Mouse (Mus musculus) adrenal gland, postnatal 14 days (tissue): ENCODE results near the gene Dysf. TPM values are rescaled to one million over a fixed set of nuclear protein-coding genes. Genes with fewer than 3 reads are reported as not detected.
A peak's percentile ranks its signal among the peaks of the same experiment; 100 is the strongest.

Experiments used
- DNase-seq: peaks from one replicate; pipeline ENCODE4 v3.0.0; 2021; ENCODE audit warnings: mixed read lengths
- total RNA-seq: library from RNA; stranded (reverse); gene quantifications from 2 replicates; pipeline ENCODE4 v1.2.3, GENCODE M21; 2021

Gene Dysf
- total RNA-seq, 1 experiment from 2014 or later: 49.2 TPM

- DNase-seq: no peak
Measured at GRCm38 (mm10) chr6:84111106-84111505, 102.7 kb downstream of the Dysf start.

- no peak for DNase-seq
Measured at GRCm38 (mm10) chr6:84119731-84120530, 111.5 kb downstream of the Dysf start.

GRCm38 (mm10) chr6:84124609-84125008 lies 116.2 kb downstream of the Dysf start:
- DNase-seq: no peak

GRCm38 (mm10) chr6:84125101-84125500 lies 116.7 kb downstream of the Dysf start:
- DNase-seq: no peak

- no peak for DNase-seq
Measured at GRCm38 (mm10) chr6:84128229-84128628, 119.8 kb downstream of the Dysf start.

- no peak for DNase-seq
Measured at GRCm38 (mm10) chr6:84130867-84131266, 122.5 kb downstream of the Dysf start.

GRCm38 (mm10) chr6:84131539-84131938 lies 123.1 kb downstream of the Dysf start:
- DNase-seq: no peak

GRCm38 (mm10) chr6:84133053-84133452 lies 124.7 kb downstream of the Dysf start:
- no peak for DNase-seq

GRCm38 (mm10) chr6:84133996-84134721 lies 125.8 kb downstream of the Dysf start:
- DNase-seq: no peak

GRCm38 (mm10) chr6:84134722-84135394 lies 126.5 kb downstream of the Dysf start:
- peak; percentile 10 for DNase-seq

- DNase-seq: no peak
Measured at GRCm38 (mm10) chr6:84135709-84136108, 127.3 kb downstream of the Dysf start.

- DNase-seq: no peak
Measured at GRCm38 (mm10) chr6:84136345-84136744, 128.0 kb downstream of the Dysf start.

- DNase-seq: peak; percentile 85
Measured at GRCm38 (mm10) chr6:84139932-84140331, 131.5 kb downstream of the Dysf start.

GRCm38 (mm10) chr6:84142481-84142880 lies 134.1 kb downstream of the Dysf start:
- peak; percentile 31 for DNase-seq

GRCm38 (mm10) chr6:84143328-84143727 lies 134.9 kb downstream of the Dysf start:
- DNase-seq: peak; percentile 10

GRCm38 (mm10) chr6:84144393-84144792 lies 136.0 kb downstream of the Dysf start:
- no peak for DNase-seq

GRCm38 (mm10) chr6:84147206-84148004 lies 139.0 kb downstream of the Dysf start:
- DNase-seq: no peak

GRCm38 (mm10) chr6:84148470-84148869 lies 140.1 kb downstream of the Dysf start:
- no peak for DNase-seq

- peak; percentile 41 for DNase-seq
Measured at GRCm38 (mm10) chr6:84154508-84154907, 146.1 kb downstream of the Dysf start.

GRCm38 (mm10) chr6:84155765-84156164 lies 147.4 kb downstream of the Dysf start:
- DNase-seq: peak; percentile 60

- DNase-seq: peak; percentile 74
Measured at GRCm38 (mm10) chr6:84156481-84157025, 148.2 kb downstream of the Dysf start.

GRCm38 (mm10) chr6:84159046-84159445 lies 150.7 kb downstream of the Dysf start:
- peak; percentile 42 for DNase-seq
